Mouse (Mus musculus) olfactory bulb, adult 2 months (tissue): ENCODE data around the gene Olfr884. TPM values are rescaled to one million over a fixed set of nuclear protein-coding genes. Genes with fewer than 3 reads are reported as not detected.

ENCODE experiments used
- H3K27ac ChIP-seq: fragments of 200-500 bp; 2 replicates; pipeline ENCODE4 v1.5.1; 2012; ENCODE audit warnings: low read depth, low read length; ENCODE audit not compliant: insufficient read depth
- H3K4me1 ChIP-seq: fragments of 200-500 bp; 2 replicates; pipeline ENCODE4 v1.6.1; 2012; ENCODE audit warnings: low read length; ENCODE audit not compliant: control insufficient read depth, insufficient read depth
- H3K4me3 ChIP-seq: fragments of 200-500 bp; 2 replicates; pipeline ENCODE4 v1.5.1; 2012; ENCODE audit warnings: mild to moderate bottlenecking, low read depth, low read length, moderate library complexity; ENCODE audit not compliant: insufficient read depth
- CTCF ChIP-seq: fragments of 200-500 bp; IDR thresholded peaks from 2 replicates; pipeline ENCODE4 v1.5.1; 2012; ENCODE audit warnings: low read depth, mild to moderate bottlenecking, low read length, moderate library complexity; ENCODE audit not compliant: insufficient read depth
- POLR2A ChIP-seq: fragments of 200-500 bp; IDR thresholded peaks from 2 replicates; pipeline ENCODE4 v1.6.1; 2012; ENCODE audit warnings: mild to moderate bottlenecking, low read depth, low read length, moderate library complexity; ENCODE audit not compliant: insufficient read depth
- WGBS: fragments of 180-500 bp; shearing (Covaris S2); methylation state at CpG from one replicate; pipeline ENCODE4 v1.1.7; 2018; 5-methylcytosine and 5-hydroxymethylcytosine counted together
- polyA plus RNA-seq: library from polyadenylated mRNA; stranded (reverse); fragments of >200 nt; gene quantifications from 2 replicates; pipeline ENCODE4 v1.2.4, GENCODE M21; 2012; ENCODE audit warnings: low replicate concordance; ENCODE audit not compliant: missing spikeins, insufficient read depth, insufficient read length

Gene Olfr884
- not detected in 2 replicates for polyA plus RNA-seq

GRCm38 (mm10) chr9:38046255-38046654, at the start of gene Olfr884:
Olfr884 (plus strand) TSS chr9:38046555.
- Histone ChIP-seq H3K27ac (no peak within 1 kb of the TSS), H3K4me1 (no peaks in the 10 kb centered on the region), H3K4me3 (no peak within 1 kb of the TSS)
- TF ChIP-seq CTCF (no peak), POLR2A (no peak)
- WGBS, result 63% methylated on average over 1 of the region's 1 CpGs

- no peaks in the 10 kb centered on the region for H3K4me1 ChIP-seq
- no peak overlapping the region for H3K4me3 ChIP-seq
- no peak overlapping the region for H3K27ac ChIP-seq
- TF ChIP-seq POLR2A (no peak), CTCF (no peak)
- WGBS, result 41% methylated on average over 2 of the region's 2 CpGs
Observed at GRCm38 (mm10) chr9:37998581-37999204, 47.7 kb upstream of the Olfr884 start.

GRCm38 (mm10) chr9:38000021-38000420, 46.3 kb upstream of the Olfr884 start:
- no peak overlapping the region for H3K27ac ChIP-seq
- no peaks in the 10 kb centered on the region for H3K4me1 ChIP-seq
- 41% methylated on average over 1 of the region's 1 CpGs for WGBS
- no peak for TF ChIP-seq CTCF
- no peak for TF ChIP-seq POLR2A
- H3K4me3 ChIP-seq, result no peak overlapping the region

GRCm38 (mm10) chr9:38025508-38025907, 20.8 kb upstream of the Olfr884 start, which contains the start of gene Olfr883:
Olfr883 (plus strand) TSS chr9:38025808.
- 84% methylated on average over 1 of the region's 1 CpGs for WGBS
- H3K27ac ChIP-seq, result no peak within 1 kb of the TSS
- no peak for TF ChIP-seq CTCF
- TF ChIP-seq POLR2A, result no peak

GRCm38 (mm10) chr9:38061022-38061421, 14.7 kb downstream of the Olfr884 start, which contains the start of gene Olfr885:
Olfr885 (plus strand) TSS chr9:38061322.
- TF ChIP-seq POLR2A (no peak), CTCF (no peak)
- Histone ChIP-seq H3K4me3 (no peak within 1 kb of the TSS), H3K27ac (no peak within 1 kb of the TSS), H3K4me1 (no peaks in the 10 kb centered on the region)
- WGBS, result 90% methylated on average over 3 of the region's 3 CpGs

More at GRCm38 (mm10) chr9:38025508-38025907, 20.8 kb upstream of the Olfr884 start, which contains the start of gene Olfr883:
- Histone ChIP-seq H3K4me3 (no peak within 1 kb of the TSS), H3K4me1 (no peaks in the 10 kb centered on the region)

- Histone ChIP-seq H3K4me3 (no peak within 1 kb of the TSS), H3K4me1 (no peaks in the 10 kb centered on the region), H3K27ac (no peak within 1 kb of the TSS)
- no peak for TF ChIP-seq CTCF
- no peak for TF ChIP-seq POLR2A
- WGBS, result 80% methylated on average over 1 of the region's 1 CpGs
Observed at GRCm38 (mm10) chr9:38083772-38084171, 37.4 kb downstream of the Olfr884 start, which contains the start of gene Olfr887. Olfr887 (plus strand) TSS chr9:38084072.

Other genes with a start within 250 kb of the Olfr884 start
- not detected in 2 replicates for gene Olfr876, start 243.5 kb upstream of the Olfr884 start, polyA plus RNA-seq
- not detected in 2 replicates for gene Olfr877, start 192.3 kb upstream of the Olfr884 start, polyA plus RNA-seq
- gene Olfr145, start 149.8 kb upstream of the Olfr884 start, polyA plus RNA-seq, result not detected in 2 replicates
- not detected in 2 replicates for gene Olfr878, start 128.7 kb upstream of the Olfr884 start, polyA plus RNA-seq
- gene Olfr881, start 54.7 kb upstream of the Olfr884 start, polyA plus RNA-seq, result not detected in 2 replicates
- gene Olfr883, start 20.7 kb upstream of the Olfr884 start, polyA plus RNA-seq, result not detected in 2 replicates
- not detected in 2 replicates for gene Olfr885, start 14.8 kb downstream of the Olfr884 start, polyA plus RNA-seq
- gene Olfr887, start 37.5 kb downstream of the Olfr884 start, polyA plus RNA-seq, result not detected in 2 replicates
- gene Olfr888, start 61.6 kb downstream of the Olfr884 start, polyA plus RNA-seq, result not detected in 2 replicates
- not detected in 2 replicates for gene Olfr889, start 68.6 kb downstream of the Olfr884 start, polyA plus RNA-seq
- not detected in 2 replicates for gene Olfr890, start 96.0 kb downstream of the Olfr884 start, polyA plus RNA-seq
- not detected in 2 replicates for gene Olfr891, start 134.3 kb downstream of the Olfr884 start, polyA plus RNA-seq
- gene Olfr893, start 161.8 kb downstream of the Olfr884 start, polyA plus RNA-seq, result not detected in 2 replicates
- gene Olfr894, start 171.5 kb downstream of the Olfr884 start, polyA plus RNA-seq, result not detected in 2 replicates
- gene Olfr143, start 206.2 kb downstream of the Olfr884 start, polyA plus RNA-seq, result not detected in 2 replicates
- gene Olfr895, start 221.3 kb downstream of the Olfr884 start, polyA plus RNA-seq, result not detected in 2 replicates
- not detected in 2 replicates for gene Olfr896-ps1, start 244.6 kb downstream of the Olfr884 start, polyA plus RNA-seq